Mouse (Mus musculus) lung, postnatal 36 days (tissue): Measurements from ENCODE around the gene Ctnnbl1.

Source experiments
- DNase-seq: peaks from one replicate; pipeline ENCODE4 v3.0.0; 2022; ENCODE audit warnings: mixed read lengths

Gene Ctnnbl1

GRCm38 (mm10) chr2:157824249-157824648, 87.0 kb downstream of the Ctnnbl1 start:
- DNase-seq, result no peak

- no peak for DNase-seq
Measured at GRCm38 (mm10) chr2:157830101-157830500, 92.9 kb downstream of the Ctnnbl1 start.

GRCm38 (mm10) chr2:157830620-157831354, 93.6 kb downstream of the Ctnnbl1 start:
- DNase-seq, result no peak

GRCm38 (mm10) chr2:157837050-157837449, 99.8 kb downstream of the Ctnnbl1 start:
- no peak for DNase-seq

- DNase-seq, result peak; percentile 39
Measured at GRCm38 (mm10) chr2:157838206-157838923, 101.2 kb downstream of the Ctnnbl1 start.

GRCm38 (mm10) chr2:157840641-157841078, 103.5 kb downstream of the Ctnnbl1 start:
- peak; percentile 52 for DNase-seq

GRCm38 (mm10) chr2:157841121-157841520, 103.9 kb downstream of the Ctnnbl1 start:
- DNase-seq, result no peak

GRCm38 (mm10) chr2:157844746-157845145, 107.5 kb downstream of the Ctnnbl1 start:
- DNase-seq, result no peak

GRCm38 (mm10) chr2:157845831-157846230, 108.6 kb downstream of the Ctnnbl1 start:
- no peak for DNase-seq

GRCm38 (mm10) chr2:157853135-157853534, 115.9 kb downstream of the Ctnnbl1 start:
- DNase-seq, result peak; percentile 12

- DNase-seq, result no peak
Measured at GRCm38 (mm10) chr2:157855814-157856213, 118.6 kb downstream of the Ctnnbl1 start.

GRCm38 (mm10) chr2:157857496-157857895, 120.3 kb downstream of the Ctnnbl1 start:
- no peak for DNase-seq

GRCm38 (mm10) chr2:157858317-157858716, 121.1 kb downstream of the Ctnnbl1 start:
- no peak for DNase-seq

GRCm38 (mm10) chr2:157859046-157859701, 122.0 kb downstream of the Ctnnbl1 start:
- DNase-seq, result no peak

GRCm38 (mm10) chr2:157861273-157861944, 124.2 kb downstream of the Ctnnbl1 start:
- DNase-seq, result no peak

GRCm38 (mm10) chr2:157862306-157862705, 125.1 kb downstream of the Ctnnbl1 start:
- no peak for DNase-seq

GRCm38 (mm10) chr2:157867126-157867525, 129.9 kb downstream of the Ctnnbl1 start:
- no peak for DNase-seq

GRCm38 (mm10) chr2:157870247-157870646, 133.0 kb downstream of the Ctnnbl1 start:
- DNase-seq, result no peak

- DNase-seq, result peak; percentile 4
Measured at GRCm38 (mm10) chr2:157873223-157873622, 136.0 kb downstream of the Ctnnbl1 start.

- DNase-seq, result no peak
Measured at GRCm38 (mm10) chr2:157873691-157874090, 136.5 kb downstream of the Ctnnbl1 start.

GRCm38 (mm10) chr2:157875111-157875510, 137.9 kb downstream of the Ctnnbl1 start:
- no peak for DNase-seq

GRCm38 (mm10) chr2:157877394-157877793, 140.2 kb downstream of the Ctnnbl1 start:
- no peak for DNase-seq

- no peak for DNase-seq
Measured at GRCm38 (mm10) chr2:157877967-157878366, 140.8 kb downstream of the Ctnnbl1 start.
